Mouse (Mus musculus): ENCODE results near the gene Awat2.
"Not testable (repeated sequence)": the region's sequence is repeated elsewhere in the genome, so short reads cannot be mapped to it uniquely, and the experiment has no call there.

Awat2 gene

DNA sequence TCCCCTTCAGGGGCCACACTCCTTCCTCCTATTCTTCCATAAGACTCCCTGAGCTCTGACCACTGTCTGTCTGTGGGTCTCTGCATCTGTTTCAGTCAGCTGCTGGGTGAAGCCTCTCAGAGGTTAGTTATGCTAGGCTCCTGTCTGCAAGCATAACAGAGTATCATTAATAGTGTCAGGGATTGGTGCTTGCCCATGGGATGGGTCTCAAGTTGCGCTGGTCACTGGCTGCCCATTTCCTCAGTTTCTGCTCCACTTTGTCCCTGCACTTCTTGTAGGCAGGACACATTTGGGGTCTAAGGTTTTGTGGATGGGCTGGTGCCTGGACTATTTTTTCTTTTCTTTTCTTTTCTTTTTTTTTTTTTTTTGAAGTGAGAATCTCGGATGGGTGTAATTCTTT is at the start of gene Awat2:
Gene Awat2 (minus strand): TSS at position 101 of the 400 bp plus-strand sequence.
- not testable (repeated sequence) for DNase-seq (ENCODE audit: low spot score in 2 of 2)

DNA sequence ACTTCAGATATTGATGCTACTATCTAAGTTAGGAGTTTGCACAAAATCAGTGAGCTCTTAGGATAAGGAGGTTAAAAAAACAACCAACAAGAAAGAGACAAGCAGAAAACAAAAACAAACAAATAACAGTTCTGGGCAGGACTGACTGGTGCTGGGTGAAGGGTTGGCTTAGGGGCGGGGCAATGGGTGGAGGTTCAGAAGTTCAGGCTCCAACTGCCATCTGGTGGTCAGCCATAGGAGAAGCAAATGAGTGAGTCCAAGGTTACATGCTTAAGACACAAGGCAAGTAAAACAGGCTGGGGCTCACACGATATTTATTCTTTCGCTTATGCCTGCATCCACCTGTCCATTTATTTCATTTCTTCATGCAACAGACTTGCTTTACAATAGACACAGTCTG is 37.8 kb upstream of the Awat2 start:
- peak in 1 of 2 experiments; percentile 25 for DNase-seq (ENCODE audit: low spot score in 2 of 2)

DNA sequence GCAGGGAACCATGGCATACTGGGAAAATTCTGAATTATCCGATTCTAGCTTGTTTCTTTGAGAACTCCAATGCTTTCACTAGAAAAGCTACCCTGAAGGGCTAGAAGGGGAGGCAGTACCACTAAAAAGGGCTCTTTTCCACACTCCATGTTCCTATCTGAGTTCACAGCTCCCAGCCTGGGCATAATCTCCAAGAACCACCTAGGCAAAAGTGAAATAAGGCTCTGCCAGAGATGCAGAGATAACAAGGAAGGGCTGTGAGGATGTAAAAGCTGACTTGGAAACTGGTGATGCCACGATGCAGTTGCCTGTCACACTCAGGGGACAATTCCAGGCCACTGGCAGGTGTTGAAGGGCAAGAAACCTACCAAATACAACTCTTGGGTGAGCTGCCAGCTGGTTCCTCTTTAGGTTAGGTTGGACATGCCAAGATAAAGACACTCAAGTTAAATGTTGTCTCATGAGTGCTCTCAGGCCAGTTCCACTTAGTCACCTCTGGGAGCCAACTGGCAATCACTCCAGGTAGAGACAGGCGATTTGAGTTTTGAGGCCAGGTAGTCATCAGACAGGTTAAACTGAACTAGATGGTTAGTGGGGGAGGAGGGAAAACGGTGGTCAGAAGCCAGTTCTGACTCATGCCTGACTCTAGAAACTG is 33.2 kb upstream of the Awat2 start:
- DNase-seq (ENCODE audit: low spot score in 2 of 2): no peak

DNA sequence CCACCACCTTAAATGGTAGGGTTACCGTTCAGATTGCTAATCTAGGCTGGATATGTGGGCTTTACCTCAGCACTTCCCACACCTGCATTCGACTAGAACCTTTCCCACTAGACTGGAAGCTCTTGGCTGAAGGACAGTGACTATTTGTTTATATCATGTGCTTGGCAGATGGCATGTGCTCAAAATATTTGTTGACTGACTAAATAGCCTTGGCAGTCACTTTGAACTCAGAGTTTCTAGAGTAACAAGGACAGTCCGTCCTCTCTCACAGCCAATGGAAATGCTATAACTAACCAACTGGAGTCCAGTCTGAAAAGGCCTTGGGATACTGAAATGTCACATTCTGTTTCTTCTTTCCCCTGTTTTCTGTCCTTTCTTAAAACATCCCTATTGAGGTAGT is 29.0 kb upstream of the Awat2 start:
- DNase-seq (ENCODE audit: low spot score in 2 of 2): no peak

DNA sequence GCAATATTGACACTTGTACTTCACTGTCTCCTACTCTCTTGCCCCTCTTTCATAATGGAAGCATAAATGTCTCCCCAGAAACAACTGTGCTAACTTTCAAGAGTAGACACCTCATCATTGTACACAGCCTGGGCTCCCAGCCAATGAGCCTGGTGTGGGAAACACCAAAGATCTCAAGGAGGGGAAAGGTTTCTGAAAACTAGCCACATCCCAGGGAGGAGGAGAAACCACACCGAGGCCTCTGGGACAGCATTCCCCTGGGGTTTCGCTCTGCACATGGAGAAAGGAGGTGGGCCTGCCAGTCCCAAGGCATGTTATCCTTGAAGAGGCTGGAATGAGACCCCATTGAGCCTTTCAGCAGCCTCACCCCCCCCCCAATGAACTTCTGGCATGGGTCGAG is 27.6 kb upstream of the Awat2 start:
- DNase-seq (ENCODE audit: low spot score in 2 of 2): no peak

DNA sequence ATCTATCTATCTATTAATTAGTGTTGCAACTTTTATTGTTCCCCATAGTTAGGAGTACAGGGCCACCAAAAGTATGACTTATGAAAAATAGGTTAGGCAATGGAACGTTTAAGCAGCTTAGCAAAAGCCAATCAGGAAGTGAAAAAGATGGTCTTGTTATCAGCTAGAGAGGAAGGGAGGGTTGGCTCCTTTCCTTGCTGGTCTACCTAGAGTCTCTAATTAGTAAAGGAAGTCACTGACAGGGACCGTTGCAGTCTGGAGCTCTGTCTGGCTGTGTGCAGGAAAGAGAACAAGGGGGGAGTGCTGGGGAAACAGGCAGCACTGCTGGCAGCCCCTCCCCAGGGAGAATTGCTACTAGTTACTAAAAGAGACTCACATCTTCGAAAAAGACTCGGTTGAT is 25.5 kb upstream of the Awat2 start:
- no peak for DNase-seq (ENCODE audit: low spot score in 2 of 2)

DNA sequence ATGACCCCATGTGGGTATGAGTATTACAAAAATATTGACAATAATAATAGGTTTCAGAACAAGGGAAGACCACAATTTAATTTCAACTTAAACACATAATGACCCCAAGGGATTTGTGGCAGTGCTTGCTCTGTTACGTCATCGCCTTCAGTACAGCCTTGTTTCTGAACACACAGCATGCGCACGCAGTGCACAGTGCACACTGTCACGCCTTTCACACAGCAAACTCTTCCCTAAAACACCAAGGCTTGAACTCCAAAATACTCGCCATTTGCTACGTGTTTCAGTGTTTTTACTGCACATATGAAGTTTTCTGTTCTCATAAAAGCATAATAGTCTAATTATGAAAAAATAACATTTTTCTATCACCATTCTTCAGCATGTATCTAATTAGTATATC is 1.0 kb upstream of the Awat2 start:
- no peak for DNase-seq (ENCODE audit: low spot score in 2 of 2)

DNA sequence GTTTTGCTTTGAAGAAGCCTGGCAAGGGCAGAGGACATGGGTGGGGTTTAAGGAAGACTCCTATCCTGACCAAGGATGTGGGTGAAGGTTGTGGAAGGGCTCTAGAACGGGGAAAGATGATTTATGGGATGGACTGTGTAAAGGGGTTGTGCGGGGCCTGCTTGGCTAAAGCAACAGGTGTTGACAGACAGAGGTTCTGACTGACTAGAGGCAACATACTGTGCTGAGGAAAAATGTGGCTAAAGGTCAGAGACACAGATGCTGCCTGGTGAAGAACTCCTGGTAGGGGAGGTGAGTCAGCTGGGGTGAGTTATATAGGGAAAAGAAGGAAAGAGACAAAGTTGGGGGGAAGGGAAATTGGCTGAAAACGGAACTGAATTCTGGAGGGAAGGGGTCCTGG is 10.2 kb downstream of the Awat2 start:
- no peak for DNase-seq (ENCODE audit: low spot score in 2 of 2)

DNA sequence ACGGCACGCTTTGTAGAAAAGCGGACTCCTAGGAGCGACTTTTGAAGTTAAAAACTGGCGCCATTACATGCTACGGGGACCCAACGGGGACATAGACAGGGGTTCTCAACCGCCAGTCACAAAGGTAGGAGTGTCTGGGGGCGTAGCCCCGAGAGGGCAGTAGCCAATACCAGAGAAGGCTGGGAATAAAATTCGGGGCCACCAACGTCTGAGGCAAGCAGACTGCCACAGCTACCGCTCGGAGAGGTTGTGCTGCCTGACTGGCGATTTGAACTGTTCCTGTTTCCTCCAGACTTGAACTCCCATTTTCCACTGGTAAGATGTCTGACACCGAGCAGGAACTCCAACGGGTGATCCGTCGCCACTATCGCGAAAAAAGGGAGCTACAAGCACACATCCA is 13.8 kb downstream of the Awat2 start, which contains the start of gene Otud6a:
Gene Otud6a (plus strand): TSS at position 321 of the 400 bp plus-strand sequence.
- no peak for DNase-seq (ENCODE audit: low spot score in 2 of 2)

DNA sequence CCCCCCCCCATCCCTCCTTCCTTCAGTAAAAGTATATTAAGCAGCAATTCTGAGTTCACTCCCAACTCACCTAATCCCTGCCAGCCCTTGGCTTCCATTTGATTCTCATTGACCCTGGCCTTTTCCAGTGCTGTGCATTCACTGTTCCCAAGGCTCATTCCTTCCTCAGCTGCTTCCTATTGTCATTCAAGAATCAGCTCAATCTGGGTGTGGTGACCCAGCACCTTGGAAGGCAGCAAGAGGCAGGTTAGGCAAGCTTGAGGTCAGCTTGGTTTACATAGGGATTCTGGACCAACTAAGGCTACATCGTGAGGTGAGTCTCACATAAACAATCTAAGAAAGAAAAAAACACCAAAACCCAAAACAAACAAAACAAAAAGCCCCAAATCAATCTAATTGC is 33.3 kb downstream of the Awat2 start:
- DNase-seq (ENCODE audit: low spot score in 2 of 2): no peak

DNA sequence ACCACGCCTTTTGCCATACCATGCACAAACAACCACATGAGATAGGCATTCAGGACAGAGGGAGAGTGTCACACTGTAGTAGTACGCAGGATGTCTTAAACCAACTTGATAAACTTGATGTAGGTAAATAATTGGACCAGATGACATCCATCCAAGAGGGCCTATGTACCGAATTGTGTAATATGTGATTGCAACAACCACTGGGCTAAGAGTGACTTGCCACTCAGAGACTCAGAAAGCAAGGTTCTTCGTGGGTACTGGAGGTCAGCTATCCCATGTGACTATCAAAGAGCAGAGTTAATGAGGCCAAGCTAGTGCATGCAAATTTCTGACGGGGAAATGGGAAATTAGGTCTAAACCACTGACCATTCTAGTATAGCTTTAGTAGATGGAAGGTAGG is 40.9 kb downstream of the Awat2 start:
- no peak for DNase-seq (ENCODE audit: low spot score in 2 of 2)

DNA sequence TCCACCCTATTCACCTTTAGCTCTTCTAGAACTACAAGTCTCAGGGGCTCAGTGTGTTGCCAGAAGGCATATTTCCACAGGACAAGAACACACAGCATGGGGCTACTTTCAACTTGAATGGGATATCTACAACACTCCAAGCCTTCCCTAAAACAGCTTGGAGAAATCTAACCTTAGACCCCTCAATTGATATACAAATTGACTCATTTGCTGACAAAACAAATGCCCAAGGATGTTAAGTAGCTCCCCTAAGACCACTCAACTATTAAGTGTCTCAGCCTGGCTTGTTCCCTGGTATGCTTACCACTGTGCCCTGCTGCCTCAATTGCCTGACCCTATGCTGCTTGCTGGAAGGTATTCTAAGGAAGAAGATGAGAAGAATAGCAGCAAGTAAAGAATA is 41.6 kb downstream of the Awat2 start:
- no peak for DNase-seq (ENCODE audit: low spot score in 2 of 2)

DNA sequence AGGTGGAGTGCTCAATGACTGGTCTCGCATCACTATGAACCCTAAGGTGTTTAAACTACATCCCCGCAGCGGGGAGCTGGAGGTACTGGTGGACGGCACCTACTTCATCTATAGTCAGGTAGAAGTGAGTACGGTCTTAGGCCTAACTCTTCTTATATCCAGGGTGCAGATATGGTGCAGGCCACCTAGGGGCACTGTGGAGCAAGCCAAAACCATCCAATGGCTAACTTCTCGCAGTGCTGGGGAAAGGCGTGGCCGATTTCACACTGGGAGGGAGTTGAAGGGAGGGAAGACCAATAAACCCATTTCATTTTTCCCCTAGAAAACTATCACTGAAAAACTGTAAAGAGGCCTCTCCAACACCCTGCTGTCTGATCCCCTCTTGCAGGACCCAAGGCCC is 47.5 kb downstream of the Awat2 start:
- no peak for DNase-seq (ENCODE audit: low spot score in 2 of 2)

DNA sequence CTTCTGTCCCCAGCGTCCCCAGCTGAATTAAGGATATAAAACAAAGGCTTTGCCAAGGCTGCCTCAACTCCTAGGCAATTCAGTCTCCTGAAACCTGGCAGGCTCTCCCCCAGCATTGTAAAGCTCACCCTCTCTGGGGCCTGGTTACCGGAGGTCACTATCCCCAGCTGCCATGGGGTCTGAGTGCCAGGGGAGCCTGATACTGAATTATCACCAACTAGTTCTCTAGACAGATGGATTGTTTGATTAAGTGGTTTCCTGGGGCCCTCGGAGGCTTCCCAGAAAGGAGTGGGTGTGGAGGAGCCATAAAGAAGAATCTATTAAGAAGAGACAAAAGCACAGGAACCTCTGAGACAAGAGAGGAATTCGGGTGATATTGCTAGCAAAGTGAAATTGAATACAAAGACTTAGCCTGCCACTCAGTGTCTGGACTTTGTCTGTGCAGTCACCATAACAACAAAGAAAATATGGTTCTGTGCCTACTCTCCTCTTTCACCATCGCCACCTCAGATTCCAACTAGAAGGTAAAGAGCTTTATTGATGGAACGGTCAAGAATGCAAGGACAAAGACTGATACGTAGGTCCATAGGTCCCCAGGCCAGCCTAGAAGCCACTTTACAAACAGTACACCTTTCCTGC is 48.2 kb downstream of the Awat2 start:
- DNase-seq (ENCODE audit: low spot score in 2 of 2): no peak

DNA sequence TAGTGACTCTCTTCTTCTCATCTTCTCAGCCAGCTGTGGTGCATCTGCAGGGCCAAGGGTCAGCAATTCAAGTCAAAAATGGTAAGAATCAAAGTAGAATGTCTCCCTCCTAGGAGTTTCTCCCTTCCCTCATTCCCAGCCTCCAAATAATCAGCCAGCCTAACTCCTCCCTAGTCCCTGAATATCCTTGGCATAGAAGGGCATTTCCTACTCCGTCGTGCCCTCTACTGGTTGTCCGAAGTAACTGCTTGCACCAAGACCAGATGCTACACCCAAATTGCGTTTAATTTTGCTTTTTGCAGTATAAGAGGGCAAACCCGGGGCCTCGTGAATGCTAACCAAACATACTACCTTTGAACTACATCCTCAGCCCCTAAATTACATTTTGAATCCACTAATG is 50.2 kb downstream of the Awat2 start:
- peak in 1 of 2 experiments; percentile 12 for DNase-seq (ENCODE audit: low spot score in 2 of 2)

DNA sequence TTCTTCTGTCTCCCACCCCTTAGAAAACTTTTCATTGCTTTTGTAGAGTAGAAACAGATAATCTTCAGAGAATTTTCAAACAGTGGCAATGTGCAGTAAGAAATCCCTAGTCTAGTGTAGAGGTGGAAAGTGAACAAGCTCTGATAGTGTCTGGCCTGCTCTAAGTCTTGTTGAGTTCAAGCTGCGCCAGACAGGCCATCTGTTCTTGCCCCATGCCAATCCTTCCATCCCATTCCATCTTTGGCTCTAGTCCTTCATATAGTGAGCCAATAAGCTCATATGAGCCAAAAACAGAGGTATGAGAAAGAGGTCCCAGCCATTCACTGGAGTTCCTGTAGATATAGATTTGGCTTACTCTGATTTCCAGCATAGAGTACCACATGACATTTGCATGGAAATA is 52.6 kb downstream of the Awat2 start:
- no peak for DNase-seq (ENCODE audit: low spot score in 2 of 2)

DNA sequence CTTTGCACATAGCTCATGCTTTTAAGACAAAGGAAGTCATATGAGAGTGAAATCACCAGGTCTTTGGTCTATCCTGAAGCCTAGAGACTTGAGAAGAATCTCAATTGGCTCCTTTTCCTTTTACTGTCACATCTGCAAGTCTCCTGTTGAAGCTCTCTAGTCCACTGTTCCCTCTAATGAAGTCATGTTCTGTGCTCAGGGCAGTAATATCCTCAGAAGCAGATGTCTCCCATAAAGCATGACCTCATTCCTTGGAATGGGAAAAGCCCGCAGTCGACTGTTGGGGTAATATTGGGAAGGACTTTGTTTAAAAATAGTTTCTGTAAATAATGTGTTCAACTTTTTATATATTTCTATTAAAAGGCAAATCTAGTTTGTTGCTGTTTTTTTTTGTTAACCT is 85.5 kb downstream of the Awat2 start:
- DNase-seq (ENCODE audit: low spot score in 2 of 2): no peak
